Mouse (Mus musculus) ovary, adult 18-20 months (tissue): ENCODE results near the gene Mpv17l2.

Source experiments
- DNase-seq: peaks from one replicate; pipeline ENCODE4 v3.0.0; 2022; ENCODE audit warnings: low spot score, mixed read lengths

The Mpv17l2 gene

DNA sequence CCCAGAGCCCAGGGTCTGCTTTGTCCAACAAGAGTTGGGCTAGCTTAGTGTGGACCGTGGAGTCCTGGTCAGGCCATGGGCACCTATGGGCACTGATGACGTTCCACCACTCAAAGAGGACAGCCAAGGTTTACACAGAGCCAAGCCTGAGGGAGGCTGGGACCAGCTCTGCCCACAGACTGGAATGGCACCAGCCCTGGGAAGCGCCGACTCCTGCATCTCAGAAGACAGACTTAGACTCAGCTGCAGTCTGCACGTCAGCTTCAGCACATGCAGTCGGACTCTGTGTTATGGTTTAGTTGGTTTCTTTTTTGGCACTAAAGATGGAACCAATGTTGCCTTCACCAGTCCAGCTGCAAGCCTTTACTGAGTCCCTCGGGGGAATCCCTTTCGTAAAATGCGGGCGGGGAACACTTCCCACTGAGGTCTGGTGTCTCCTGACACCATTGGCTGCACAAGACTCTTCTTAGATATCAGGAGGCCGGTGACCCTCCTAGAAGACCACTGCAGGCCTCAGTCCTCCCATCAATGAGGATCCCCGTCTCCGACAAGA is 10.5 kb downstream of the Mpv17l2 start:
- DNase-seq = no peak

DNA sequence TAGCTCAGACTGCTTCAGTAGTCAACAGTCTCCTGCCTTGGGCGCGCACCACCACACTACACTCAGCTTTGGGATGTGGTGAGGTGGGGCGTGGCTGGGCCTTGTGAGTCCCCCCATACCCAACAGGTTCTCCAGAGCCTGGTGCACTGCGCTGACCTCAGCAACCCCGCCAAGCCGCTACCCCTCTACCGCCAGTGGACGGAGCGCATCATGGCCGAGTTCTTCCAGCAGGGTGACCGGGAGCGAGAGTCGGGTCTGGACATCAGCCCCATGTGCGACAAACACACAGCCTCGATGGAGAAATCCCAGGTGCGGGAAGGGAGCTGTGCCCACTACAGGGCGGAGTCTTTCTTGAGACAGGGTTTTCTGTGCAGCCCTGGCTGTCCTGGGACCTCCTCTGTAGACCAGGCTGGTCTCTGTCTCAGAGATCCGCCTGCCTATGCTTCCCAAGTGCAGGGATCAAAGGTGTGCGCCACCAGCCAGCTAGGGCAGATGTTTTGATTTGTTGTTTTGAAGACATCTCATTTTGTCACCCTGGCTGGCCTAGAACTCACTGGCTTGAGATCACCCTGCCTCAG is 11.6 kb downstream of the Mpv17l2 start:
- no peak for DNase-seq

DNA sequence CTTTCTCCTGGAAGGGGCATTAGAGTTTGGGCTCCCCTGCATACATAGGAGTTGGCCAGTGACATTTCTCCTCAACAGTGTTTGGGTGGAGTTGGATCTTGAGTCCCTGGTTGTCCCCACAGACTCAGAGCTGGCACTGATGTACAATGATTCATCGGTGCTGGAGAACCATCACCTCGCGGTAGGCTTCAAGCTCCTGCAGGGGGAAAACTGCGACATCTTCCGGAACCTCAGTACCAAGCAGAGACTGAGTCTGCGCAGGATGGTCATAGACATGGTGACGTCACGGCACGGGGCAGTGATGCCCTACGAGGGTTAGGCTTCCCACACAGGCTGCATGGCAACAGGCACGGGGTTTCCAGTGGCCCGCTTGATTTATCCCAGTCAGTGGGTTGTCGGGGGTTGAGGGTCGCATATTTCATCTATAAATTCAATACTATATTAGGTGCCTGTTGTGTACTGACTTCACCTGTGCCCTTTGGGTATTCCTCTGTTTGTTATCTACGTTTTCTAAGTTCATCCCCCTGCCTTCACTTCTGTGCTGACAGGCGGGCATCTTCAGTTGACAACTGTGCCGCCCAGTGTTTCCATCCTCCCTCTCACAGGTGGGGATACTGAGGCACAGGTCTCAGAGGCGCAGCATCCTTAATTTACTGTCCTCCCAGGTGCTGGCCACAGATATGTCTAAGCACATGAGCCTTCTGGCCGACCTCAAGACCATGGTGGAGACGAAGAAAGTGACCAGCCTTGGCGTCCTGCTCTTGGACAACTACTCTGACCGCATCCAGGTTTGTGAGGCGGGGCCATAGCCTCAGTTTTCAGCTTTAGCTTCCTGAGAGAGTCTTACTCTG is 12.3 kb downstream of the Mpv17l2 start:
- no peak for DNase-seq

GRCm38 (mm10) chr8:70747211-70747890 is 13.4 kb downstream of the Mpv17l2 start:
- no peak for DNase-seq

GRCm38 (mm10) chr8:70746676-70747075 is 14.1 kb downstream of the Mpv17l2 start:
- DNase-seq = no peak

- DNase-seq = no peak
Measured at GRCm38 (mm10) chr8:70745691-70746220, 15.0 kb downstream of the Mpv17l2 start.

DNA sequence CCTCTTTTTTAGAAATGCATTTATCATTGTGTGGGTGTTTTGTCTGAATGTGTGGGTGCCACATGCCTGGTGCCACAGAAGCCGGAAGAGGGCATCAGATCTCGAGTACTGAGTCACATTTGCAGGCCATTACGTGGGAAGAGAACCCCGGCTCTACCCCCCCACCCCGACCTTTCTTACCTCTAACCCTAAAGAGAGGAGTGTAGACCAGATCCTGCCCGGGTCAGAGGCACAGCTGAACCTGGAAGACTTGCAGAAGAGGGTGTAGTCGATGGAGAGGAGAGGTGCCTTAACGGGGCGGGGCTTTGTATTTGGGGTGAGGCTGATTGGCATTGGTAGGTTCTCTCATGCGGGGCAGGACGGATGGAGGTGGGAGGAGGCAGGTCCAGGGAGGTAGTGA is 15.9 kb downstream of the Mpv17l2 start:
- DNase-seq = no peak

GRCm38 (mm10) chr8:70743656-70744590 is 16.8 kb downstream of the Mpv17l2 start:
- peak; percentile 65 for DNase-seq

- no peak for DNase-seq
Measured at GRCm38 (mm10) chr8:70742981-70743655, 17.6 kb downstream of the Mpv17l2 start.

DNA sequence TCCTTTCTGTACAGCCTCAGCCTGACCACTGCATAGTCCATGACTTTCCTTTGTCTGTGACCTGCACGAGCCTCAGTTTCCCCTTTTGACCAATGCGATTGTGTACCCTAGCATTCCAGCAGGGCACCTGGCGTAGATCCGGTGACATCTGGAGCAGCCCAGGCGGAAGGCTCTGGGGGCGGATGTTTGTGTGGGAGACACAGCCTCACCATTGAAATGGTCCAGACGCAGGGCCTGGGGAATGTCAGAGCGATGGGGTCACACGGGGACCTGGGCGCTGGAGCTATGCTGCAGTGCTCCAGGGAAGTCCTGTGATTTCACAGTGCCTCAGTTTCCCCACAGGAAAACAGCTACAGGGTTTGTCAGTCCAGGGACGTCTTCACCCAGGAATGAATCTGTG is 18.6 kb downstream of the Mpv17l2 start:
- no peak for DNase-seq

DNA sequence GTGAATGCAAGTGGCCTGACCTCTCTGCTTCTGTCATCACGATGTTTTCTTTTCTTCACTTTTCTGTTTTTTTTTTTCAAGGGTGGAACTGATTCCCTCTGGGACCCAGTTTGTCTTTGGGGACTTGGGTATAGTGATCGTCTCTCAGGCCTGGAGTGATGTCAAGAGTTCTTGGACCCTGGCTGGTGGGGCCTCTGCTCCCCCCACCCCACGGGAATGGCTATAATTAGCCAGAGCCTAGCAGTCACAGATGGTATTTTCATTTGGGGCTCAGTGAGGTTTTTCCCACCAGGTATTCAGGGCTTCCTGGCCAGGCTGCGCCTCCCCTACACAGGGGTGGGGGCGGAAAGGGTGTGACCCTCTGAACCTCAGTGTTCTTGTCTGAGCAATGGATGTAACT is 19.1 kb downstream of the Mpv17l2 start:
- no peak for DNase-seq

GRCm38 (mm10) chr8:70738211-70738610 is 22.5 kb downstream of the Mpv17l2 start:
- DNase-seq = no peak

GRCm38 (mm10) chr8:70737705-70738104 is 23.0 kb downstream of the Mpv17l2 start:
- DNase-seq = no peak

DNA sequence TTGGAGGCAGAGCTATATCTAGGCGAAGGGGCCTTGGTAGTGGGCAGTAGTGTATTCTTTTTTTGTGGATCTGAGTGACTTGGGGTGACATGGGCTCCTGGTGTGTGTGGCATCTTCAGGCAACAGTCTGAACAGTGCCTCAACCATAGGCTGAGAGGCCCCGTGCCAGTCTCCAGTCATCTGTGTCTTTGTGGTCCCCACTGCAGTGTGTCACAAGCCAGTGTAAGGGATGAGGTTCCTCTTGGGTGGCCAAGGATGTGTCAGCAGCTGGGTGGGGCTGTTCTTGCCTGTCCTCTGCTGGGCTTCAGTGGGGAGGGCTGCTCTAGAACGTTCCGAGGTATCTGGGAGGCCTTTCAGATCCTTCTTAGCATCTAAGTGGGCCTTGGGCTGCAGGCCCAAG is 29.8 kb downstream of the Mpv17l2 start:
- no peak for DNase-seq

DNA sequence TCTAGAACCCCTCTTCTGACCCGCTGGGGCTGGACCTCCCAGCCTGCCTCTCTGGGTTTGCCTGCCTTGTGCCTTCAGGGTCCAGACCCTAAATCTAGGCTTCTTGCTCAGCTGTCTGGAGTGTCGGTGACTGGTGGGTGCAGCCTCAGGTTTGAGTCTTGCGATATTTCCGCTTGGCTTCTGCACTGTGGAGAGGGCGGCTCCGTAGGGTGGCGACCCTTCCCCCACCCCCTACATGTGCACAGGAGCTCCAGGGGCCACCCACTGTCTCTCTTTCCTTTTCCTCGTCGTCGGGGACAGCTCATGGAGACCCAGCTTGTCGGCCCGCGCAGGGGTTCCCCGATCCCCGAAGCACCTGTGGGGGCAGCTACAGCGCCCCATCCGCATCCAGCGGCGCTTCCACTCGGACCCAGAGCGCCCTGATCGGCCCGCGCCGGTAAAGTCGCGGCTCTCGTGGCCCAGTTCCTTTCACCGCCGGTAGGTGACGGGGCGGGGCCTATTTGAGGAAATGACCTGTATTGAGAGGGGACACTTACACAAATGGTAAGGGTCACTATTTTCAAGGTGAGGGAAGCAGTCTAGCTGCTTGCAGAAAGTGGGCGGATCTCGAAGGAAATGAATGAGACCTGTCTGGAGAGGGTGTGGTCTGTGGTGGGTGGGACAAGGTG is 30.8 kb downstream of the Mpv17l2 start:
- DNase-seq = no peak

DNA sequence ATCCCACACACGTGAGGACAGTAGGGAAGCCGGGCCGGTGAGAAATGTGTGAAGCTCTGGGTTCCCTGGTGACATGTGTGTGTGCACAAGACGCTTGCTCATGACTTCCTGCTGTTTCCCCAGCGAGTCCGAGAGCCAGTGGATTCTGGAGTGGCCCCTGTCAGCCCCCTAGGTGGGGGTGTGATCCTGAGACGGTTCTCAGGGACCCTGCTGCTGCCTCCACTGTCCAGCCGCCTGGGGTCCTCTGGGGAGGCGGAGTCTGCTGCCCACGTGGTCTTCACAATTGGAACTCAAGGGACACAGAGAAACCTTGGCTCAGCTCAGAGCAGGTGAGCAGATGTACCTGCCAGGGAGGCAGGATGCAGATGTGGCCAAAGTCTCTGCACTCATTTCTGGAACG is 34.0 kb downstream of the Mpv17l2 start:
- DNase-seq = no peak

- no peak for DNase-seq
Measured at GRCm38 (mm10) chr8:70725792-70726447, 34.8 kb downstream of the Mpv17l2 start.

GRCm38 (mm10) chr8:70724216-70724615 is 36.5 kb downstream of the Mpv17l2 start:
- DNase-seq = no peak

- no peak for DNase-seq
Measured at GRCm38 (mm10) chr8:70723486-70724210, 37.1 kb downstream of the Mpv17l2 start, which contains the start of gene Pde4c. TSS of gene Pde4c (plus strand) at chr8:70723720.
